Mouse (Mus musculus) c-Kit-positive CD71-positive TER-119-positive erythroid progenitor cells, embryonic 14.5 days (primary cell): ENCODE data around the gene Gm11549.

Experiments used
- DNase-seq: peaks from one replicate; pipeline ENCODE4 v3.0.0-alpha.2; 2013; ENCODE audit warnings: low spot score

Gm11549 gene

DNA sequence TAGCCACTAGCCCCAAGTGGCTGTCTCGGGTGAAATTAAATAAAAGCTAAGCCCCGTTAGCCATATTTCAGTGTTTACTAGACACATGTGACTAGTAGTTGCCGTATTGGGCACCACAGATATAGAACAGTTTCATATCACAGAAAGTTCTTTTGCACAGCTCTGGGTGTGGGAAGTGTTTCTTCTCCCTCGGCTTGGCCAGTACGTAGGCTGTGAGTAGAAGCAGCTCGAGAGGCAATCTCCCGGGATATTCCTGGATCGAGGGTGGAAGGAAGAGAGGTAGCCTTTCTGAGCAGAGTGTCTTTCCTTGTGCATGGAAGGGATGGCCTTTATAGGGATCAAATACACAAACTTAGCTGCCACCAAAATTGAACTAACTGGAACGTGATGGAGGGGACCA, 5.4 kb downstream of the Gm11549 start:
- DNase-seq, result no peak

DNA sequence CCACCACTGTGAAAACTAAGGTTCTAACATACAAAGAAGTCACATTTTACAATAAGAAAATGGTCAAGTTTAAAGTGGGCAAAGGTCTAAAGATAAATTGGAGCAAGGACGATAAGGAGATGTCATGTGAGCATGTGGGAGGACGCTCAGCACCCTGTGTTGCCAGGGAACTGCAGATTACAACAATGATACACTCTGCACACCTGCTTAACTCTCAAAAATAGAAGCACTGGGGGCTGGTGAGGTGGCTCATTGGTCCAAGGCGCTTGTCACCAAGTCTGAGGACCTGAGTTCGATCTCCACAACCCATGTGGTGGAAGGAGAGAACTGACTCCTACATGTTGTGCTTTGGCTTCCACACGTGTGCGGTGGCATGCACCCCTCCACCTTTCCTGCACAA, 10.1 kb downstream of the Gm11549 start:
- DNase-seq, result no peak

DNA sequence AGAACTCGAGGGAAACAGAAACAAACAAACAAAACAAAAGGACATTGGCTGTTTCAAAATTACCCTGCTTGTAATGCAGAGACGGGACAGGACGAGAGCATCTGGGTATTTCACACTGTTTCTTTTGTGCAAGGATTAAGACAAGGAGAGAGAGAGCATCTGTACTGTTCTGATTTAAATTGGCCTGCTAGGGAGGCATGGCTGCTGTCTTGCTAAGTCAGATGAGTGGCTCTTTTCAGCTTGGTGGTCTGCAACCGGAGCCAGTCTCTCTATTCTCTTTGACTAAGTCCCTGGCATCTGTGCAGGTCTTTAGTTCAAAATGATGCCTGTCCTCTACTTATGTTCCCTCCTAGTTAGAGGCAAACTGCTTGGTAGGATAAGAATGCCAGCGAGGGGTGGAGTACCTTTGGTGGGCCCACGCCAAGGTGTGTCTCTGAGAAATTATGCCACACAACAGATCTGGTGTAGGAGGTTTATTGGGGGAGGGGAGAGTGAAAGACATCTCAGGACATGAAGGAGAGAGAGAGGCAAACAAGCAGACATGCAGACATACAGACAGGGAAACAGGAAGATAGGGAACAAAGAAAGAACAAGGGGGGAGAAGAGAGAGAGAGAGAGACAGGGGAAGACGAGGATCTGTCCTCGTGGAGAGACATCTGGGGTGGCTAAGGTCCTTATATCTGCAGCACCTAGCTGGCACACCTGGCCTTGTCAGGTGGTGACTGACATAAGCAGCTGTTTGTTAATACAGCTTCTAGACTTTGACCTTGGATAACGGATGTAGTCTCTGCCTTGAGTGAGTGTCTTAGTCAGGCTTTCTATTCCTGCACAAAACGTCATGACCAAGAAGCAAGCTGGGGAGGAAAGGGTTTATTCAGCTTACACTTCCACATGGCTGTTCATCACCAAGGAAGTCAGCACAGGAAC, 15.5 kb downstream of the Gm11549 start:
- DNase-seq, result no peak

DNA sequence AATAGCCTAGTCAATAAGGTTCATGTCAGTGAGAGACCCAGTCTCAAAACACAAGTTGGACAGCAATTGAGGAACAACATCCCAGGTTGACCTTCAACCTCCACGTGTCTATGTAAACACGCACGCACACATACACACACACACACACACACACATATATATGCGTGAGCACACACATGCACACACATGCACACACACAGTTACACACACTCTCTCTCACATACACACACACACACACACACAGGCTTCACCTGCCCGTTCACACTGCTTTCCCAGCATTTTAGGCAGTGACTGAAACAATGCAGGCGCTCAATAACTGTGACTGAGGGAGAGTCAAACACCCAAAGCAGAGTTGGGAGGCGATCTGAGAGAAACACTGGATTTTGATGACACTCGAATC, 16.3 kb downstream of the Gm11549 start:
- no peak for DNase-seq

DNA sequence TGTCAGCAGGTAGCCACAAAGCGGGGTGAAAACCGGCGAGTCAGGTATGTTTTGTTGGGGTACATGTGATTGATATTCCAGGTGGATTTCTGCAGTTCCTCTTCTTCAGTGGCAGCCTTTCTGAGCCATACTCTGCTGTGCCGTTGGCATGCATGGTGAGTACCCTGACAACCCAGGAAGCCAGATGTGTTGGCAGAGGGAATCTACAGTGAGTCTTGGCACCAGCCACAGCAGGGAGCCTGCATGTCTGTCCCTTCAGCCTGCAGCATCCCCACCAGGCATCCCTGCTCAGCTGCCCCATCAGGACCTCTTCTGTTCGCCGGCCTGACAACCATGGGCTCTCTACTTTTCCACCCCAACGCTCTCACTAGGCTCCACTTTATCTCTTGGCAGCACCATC, 20.1 kb downstream of the Gm11549 start:
- no peak for DNase-seq

DNA sequence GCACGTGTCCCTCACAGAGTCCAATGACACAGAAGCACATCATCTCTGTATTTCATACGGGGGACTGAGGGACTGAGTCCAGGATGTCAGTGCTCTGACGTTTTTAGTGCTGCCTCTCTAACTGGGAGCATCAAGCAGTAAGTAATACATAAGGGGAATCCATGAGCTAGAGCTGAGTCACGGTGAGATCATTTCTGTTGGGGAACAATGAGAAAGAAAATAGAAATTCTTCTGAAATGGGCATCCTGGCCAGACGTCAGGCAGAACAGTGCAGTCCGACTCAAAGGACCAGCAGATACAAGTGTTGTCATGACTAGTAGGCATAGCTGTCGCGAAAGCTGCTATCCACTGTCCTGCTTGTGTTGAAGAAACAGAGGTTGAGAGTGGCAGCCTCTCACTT, 20.6 kb downstream of the Gm11549 start:
- no peak for DNase-seq

DNA sequence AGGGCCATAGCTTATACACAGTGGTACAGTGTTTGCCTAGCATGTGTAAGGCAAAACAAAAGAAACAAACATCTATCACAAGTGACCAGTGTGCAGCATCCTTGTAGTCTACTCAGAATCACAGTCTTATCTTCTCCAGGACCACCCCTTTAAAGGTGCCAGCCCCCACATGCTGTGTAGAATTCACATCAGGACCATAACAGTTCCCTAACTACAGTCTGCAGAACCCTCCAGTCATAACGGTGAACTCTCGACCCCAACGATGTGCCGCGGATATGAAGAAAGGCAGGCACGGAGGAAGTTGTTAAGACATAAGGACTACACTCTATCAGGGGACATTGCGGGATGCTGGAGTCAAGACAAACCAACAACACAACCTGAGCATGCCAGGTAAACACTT, 22.2 kb downstream of the Gm11549 start:
- no peak for DNase-seq

DNA sequence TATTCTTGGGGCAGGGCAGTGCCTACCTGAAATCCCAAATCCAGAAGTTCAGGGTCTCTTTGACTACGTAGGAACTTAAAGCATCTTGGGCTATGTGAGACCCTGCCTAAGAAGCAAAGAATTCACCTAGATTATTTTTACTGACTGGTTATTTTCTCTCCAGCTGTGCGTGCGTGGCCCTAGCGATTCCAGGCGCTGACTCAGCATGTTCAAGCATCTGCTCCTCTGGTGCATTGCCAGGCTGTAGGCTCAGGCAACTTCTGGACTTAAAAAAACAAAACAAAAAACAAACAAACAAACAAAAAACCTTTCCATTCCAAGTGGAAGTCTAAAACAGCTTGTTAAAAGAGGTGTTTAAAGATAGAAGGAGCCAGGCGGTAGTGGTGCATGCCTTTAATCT, 23.4 kb downstream of the Gm11549 start:
- DNase-seq, result no peak

DNA sequence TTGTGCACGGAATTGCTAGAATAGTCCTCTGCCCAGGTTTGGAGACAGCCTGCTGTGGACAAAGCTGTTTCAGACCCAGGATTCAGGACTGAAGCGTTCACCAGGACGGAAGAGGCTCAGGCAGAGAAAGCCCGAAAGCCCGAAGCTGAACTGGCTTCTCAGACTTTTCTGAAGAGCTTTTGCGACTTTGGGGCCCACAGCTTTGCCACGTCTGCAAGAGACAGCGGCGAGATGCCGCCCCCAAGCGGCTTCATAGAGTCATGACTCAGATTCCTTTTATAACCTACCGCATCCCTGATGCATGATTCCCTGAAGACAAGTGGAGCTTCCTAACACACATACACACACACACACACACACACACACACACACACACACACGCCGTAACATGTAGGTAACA, 24.9 kb downstream of the Gm11549 start:
- peak; percentile 28 for DNase-seq

DNA sequence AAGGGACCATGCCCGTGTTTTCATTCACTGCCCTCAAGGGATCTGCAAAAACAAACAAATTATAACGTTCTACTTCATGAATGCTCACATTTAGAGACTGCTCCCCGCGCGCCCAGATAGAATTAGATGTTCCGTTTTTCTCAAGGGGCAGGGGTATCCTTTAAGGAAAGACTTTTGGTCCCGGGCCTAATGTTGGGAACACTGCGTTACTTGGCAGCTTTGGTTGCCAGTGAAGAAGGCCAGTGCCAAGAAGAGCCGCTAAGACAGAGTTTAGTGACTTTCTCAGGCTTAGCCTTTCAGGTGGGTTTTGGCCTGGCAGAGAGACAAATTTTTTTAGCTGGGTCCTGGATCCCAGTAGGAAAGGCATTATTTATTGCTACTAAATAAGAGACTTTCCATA, 25.3 kb downstream of the Gm11549 start:
- DNase-seq, result no peak

DNA sequence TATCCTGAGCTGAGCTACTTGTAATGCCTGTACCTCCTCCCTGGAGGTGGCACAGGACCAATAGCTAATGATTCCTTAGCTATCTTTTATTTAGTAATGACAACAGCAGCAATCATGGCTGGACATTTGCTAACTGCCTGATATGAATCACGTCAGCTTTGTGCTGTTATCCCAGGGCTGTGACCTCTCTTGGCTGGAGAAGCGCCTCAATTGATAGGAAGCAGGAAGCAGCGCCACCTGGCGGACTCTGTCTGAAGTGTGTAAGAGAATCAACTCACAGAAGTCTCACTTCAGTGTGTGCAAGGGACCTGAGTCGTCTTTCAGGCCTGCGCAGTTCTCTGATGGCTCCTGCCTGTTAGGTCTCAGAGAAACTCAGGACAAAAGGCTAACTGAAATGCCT, 26.2 kb downstream of the Gm11549 start:
- DNase-seq, result peak; percentile 69

DNA sequence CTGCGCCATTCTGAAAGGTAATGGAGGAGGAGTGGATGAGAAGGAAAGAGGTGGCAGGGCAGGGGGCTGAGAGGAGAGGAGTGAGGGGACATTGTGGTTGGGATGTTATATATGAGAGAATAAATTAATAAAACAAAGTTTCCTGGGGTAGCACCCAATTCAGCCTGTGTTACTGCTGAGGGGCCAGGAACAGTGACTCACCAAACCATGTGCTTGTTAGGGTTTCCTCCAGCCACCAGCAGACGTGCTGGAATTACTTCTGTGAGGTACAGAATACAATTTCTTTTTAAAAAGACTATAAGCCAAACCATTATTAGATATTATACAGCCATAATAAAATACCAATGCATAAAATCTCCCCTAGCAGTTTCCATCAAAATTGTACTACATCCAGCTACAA, 27.0 kb downstream of the Gm11549 start:
- no peak for DNase-seq

DNA sequence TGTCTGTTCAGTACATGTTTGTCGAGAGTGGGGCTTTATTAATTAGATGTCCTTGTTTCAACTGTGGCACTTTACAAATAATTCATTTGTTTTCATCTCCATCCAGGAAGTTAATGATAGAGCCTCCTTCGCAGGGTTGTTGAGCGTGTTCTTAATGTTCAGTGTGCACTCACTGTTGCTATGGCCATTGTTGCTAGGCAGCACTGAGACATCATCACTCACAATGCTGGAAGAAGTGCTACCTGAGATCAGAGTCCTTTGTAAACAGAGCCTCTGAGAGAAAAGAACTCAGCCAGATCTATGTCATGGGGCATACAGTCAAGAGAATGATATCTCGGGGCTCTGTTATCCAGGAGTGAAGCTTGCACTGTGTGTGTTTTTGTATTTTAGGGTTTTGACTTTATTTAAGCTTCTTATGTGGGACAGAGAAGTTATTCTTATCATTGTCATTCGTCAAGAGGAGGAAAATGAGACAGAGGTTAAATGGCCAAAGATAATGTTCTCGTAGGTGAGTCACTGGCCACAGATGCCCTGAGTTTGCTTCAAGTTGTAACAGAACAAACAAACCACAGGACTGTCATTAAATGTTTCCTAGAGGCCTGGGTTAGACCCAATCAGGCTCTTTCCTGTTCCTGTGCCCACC, 27.9 kb downstream of the Gm11549 start:
- DNase-seq, result no peak

DNA sequence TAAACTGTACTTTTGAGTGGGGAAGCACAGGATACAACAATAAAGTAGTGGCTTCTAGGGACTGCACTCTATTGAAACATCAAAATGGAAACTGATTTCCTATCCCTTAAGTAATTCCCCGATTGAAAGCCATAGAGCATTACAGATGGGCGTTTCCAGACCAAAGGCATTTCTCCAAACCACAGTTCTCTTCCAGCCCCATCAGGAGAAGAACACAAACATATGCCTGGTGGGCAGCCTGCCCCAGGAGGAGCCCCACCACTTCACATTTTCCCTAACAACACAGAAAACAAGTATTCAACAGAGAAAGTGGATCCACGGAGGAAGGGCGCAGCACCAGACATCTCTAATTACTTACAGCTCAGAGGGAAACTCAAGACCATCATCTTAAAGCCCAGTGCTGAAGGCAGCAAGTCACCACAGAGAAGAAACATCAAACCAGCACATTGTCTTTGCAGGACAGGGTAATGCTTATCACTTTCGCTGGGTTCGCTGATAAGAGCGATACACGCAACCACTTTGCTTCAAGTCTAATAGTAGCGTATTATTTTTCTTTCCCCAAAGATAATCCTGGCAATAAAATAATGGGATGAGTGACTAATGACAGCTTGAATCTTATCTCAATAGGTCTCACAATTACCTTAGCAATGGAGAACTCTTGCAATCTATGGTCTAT, 28.8 kb downstream of the Gm11549 start:
- no peak for DNase-seq

DNA sequence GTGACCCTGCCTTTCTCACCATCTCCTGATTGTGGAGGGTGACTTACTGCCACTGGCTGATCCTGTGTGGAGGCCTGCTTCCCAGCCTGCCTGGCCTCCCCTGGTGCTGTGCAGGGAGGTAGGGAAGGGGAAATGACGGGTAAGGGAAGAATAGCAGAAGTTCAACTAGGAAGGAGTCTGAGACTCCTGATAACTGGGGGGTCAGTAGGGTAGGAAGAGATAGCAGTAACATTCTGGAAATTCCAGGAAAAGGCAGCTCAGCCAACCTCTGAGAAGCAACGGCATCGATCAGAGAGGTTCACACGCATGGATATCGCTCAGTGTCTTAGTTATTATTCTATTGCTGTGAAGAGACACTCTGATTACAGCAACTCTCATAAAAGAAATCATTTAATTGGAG, 30.1 kb downstream of the Gm11549 start:
- no peak for DNase-seq

DNA sequence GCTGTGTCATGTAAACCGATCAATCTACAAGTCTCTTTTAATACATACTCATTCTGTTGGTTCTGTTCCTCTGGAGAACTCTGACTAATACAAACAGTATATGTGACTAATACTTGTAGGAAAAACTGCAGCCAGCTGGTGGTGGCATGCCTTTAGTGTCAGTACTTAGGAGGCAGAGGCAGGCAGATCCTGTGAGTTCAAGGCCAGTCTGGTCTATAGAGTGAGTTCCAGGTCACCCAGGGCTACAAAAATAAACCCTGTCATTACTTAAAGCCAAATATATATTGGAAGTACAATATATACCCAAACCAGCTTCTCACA, 32.1 kb downstream of the Gm11549 start:
- no peak for DNase-seq

DNA sequence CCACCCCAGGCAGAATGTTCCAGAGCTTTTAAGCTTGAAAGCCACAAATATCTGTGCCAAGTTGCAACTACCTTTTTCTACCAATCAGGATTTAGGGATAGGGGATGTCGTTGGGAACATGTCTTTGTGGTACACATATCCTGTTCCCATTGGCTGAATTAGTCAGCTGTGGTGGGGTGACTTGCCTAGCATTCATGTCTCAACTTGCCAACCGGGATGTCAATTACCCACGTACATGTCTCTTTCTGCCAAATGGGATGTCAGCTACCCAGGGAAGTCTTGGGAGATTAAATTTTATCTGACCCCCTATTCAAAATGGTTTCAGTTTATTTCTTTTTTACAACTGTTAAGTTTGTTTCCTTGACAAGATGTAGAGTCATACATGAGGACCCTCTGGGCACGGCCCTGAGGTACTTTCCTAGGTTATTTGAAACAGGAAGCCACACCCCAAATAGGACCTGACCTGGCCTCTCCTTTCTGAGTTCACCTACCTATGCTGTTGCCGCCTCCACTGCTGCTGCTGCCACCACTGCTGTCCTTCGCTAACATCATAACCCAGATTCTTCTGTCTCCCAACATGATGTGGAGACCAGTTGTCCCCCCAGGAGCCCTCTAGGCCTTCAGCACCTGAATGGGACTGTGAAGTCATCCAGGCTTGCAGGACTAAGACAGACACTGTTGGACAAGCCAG, 32.6 kb downstream of the Gm11549 start:
- no peak for DNase-seq

DNA sequence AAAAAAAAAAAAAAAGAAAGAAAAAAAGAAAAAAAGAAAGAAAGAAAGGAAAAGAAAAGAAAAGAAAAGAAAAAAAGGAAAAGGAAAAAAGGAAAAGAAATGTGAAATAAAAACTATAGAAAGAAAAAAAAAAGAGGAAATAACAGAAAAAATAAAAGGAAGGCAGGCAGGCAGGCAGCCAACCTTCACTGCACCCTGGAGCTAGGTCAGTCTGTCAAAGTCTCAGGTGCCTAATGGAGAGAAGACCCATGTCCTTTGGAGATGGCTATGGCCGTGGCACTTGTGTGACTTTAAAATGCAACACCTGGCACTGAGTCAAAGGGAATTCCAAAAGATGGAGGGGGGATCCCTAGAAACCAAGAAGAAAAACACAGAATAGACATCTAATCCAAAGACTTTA, 33.2 kb downstream of the Gm11549 start:
- DNase-seq, result no peak

DNA sequence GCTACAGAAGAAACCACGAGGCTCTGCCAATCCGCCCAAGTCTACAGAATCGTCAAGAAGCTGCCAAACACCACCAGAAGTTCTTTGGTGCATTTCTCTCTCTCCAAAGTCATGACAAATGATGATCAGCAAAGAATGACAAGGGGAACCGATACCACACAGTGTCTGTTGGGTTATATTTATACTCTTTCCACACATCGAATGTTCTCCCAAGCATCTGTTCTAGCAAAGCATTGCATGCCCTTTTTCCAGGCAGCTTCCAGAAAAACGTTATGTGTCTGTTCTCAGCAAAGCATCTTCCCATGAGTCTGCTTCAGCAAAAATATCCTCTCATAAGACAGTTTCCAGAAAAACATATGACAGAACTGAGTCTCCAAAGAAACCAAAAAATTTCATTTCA, 34.7 kb downstream of the Gm11549 start:
- no peak for DNase-seq

DNA sequence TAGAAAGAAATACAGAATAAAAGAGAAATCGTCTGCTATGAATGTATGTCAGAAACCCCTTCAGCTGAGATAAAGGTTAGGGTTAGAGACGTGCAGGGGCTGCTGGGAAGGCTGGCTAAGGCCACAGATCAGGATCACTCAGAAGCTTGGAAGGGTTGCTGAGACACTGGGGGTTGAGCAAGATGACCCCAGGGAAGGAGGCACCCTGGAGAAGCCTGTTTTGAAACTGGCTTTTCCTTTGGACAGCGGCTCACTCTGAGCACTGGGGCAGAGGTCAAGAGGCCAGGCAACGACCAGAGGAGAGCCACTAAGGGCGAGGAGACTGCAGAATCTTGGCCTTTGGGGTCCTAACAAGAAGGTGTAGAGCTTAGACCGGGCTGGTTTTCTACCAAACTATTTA, 35.4 kb downstream of the Gm11549 start:
- DNase-seq, result no peak

DNA sequence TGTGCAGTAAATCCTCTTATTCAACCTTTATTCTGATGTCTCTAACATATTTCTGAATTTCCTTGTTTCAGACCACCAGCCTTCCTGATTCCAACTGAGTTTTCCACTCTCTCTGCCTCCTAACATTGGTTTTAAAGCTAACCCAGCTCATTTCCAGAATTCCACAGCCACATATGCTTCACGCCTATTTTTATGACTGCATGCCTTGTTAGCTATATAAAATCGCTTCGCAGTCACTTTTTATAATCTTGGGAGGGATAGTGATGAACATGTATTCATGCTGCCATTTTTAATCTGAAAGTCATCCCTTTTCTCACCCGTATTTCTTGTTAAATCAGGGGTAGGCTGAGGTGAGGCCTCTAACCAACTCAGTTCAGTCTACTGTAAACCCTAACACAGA, 37.3 kb downstream of the Gm11549 start:
- no peak for DNase-seq

DNA sequence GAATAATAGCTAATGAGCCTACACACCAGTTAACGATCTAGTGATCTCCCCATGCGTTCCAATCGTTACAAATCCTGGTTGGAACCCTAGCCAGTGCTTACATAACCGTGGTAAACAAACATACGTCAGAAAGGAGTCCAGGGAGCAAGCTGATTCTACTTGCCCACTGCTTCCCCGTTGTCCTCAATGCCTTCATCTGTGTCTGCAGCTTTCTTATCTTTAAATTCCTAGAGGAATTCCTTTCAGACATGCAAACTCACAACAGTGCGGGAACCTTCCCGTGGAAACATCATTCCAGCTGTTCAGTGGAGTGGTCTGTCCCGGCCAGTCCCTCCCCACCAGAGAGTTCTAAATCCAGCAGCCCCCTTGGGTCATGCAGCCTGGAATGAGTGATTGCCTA, 38.7 kb downstream of the Gm11549 start:
- no peak for DNase-seq

DNA sequence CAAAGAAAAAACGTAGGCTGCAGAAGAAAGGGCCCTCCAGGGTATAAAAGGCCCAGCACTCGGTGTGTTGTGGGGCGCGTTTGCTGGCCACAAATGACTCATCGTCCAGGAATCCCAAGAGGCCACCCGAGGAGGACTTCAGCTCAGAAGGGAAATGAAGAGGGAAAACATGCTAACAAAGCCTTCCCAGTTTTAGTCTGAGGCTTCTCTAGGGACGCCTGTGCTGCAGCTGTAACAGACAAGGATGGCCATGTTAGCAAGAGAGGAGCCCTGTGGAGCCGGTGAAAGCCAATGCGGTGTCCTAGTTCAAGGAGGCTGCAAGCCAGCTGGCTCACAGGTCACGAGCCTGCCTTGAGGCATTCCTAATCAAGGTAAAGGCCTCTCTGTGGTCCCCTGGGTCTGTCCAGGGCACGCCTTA, 39.8 kb downstream of the Gm11549 start:
- DNase-seq, result no peak
